Mouse (Mus musculus) brain, adult 10 weeks (tissue): Measurements from ENCODE around the gene Cxadr. TPM values are rescaled to one million over a fixed set of nuclear protein-coding genes. Genes with fewer than 3 reads are reported as not detected.

Experiments used
- polyA plus RNA-seq: library from polyadenylated mRNA; stranded (reverse); fragments of 350-450 nt; fragmentation: Illumina TruSeq; extraction: RNeasy Lipid Tissue Mini Kit (QIAGEN cat#74804); gene quantifications from one replicate; pipeline ENCODE4 v1.2.3, GENCODE M21; 2015; ENCODE audit warnings: low read depth, low replicate concordance

Cxadr gene
- polyA plus RNA-seq, result 15.4 TPM

DNA sequence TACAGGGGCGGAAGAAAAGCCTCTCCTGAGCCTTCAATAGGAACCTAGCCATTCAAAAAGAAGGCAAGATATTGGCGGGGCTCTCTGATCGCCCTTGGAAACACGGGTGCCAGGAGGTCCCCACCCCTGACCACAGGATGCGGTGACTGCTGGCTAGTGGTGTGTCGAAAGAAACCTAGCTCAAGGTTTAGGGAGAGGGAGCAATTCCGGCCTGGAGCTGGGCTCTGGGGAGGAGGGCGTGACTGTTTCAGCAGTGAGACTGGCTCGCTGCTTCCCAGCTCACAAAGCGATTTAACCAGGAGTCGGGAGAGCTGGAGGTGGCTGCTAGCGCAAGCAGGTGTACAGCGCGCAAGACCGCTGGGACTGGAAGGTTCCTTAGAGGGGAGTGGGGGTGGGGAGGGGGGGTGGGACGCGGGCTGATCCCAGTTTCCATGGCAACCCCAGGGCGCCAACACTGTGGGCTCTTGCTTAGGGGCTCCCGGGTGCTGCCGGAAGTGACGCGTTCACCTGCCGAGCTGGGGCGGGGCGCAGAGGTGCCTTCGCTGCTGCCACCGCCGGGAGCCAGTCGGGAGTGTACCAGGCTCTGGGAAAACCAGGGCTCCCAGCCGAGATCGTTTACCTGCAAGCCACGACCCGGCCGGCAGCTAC, at the start of gene Cxadr:
Cxadr (plus strand) TSS at position 307 of the 648 bp plus-strand sequence.

DNA sequence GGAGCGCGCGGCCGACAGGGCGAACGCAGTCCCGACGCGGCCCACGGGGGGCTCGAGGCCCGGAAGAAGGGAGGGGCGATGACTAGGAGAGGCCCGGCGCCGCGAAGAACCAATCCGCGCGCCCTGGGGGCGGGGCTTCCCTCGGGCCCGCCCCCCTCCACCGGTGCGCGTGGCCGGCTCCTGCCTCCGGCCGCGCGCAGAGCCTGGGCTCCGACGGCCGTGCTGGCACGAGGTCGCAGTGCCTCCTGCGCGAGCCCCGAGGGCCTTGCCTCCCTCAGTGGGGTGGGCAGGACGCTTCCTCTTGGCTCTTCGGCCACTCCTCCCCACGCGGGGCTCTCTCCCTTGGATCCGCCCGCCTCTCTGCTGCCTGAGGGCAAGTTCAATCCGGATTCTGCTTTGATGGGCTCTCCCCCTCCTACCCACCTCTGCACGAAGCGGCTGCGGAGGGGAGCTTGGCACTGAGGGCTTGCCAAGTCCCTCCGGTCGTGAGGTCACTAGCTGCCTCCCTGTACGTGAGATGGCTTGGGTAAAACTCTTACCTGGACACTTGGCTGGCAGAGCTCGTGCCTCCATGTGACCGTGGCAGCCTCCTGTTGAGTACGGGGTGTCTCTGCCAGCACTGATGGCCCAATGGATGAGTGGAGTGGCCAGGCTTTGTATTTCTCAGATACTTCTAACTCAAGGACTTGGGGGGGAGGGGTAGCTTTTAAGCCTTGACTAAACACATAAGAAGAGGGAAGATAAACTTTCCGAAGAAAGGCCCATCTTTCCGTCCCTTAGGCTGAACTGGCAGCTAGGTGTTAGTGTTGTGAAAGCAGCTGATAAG, 75.7 kb downstream of the Cxadr start, which contains the start of gene Btg3:
Btg3 (minus strand) TSS at position 448 of the 826 bp plus-strand sequence.

Other genes starting within 250 kb of the Cxadr start
- 23.4 TPM for gene Btg3, start 75.7 kb downstream of the Cxadr start, polyA plus RNA-seq